Mouse (Mus musculus) ovary, postnatal 36 days (tissue): Measurements from ENCODE around the gene Plce1.

Experiments
- DNase-seq: peaks from one replicate; pipeline ENCODE4 v3.0.0; 2022; ENCODE audit warnings: low spot score, mixed read lengths

Gene Plce1

GRCm38 (mm10) chr19:38728842-38729241 lies 247.9 kb downstream of the Plce1 start:
- DNase-seq: no peak

GRCm38 (mm10) chr19:38729264-38729663 lies 248.4 kb downstream of the Plce1 start:
- DNase-seq: no peak

- no peak for DNase-seq
Measured at GRCm38 (mm10) chr19:38744546-38744945, 263.6 kb downstream of the Plce1 start.

- no peak for DNase-seq
Measured at GRCm38 (mm10) chr19:38745810-38746491, 265.0 kb downstream of the Plce1 start.

DNA sequence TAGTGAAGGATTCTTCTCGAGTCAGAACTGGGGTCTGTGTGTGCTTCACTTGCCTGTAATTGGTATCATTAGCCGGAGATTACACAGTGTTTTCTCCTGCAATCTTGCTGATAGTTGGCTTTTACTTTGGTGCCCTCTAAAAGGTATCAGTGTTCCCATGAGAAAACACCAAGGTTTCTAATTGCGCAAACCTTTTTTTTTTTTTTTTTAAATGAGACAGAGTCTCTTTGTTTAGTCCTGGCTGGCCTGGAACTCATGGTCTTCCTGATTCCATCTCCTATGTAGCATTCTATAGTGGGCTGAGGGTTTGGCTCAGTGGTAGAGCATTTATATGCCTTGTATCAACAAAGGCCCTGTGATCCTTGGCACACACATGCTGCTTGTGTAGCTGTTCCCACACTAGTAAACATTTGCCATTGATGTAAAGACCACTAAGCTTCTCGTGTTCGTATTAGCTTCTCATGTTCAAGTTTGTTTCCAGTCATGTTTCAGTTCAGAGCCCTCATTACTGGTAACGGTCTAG lies 265.6 kb downstream of the Plce1 start:
- no peak for DNase-seq

GRCm38 (mm10) chr19:38750192-38750591 lies 269.3 kb downstream of the Plce1 start:
- DNase-seq: no peak

GRCm38 (mm10) chr19:38757161-38757560 lies 276.3 kb downstream of the Plce1 start:
- DNase-seq: no peak

- DNase-seq: no peak
Measured at GRCm38 (mm10) chr19:38758056-38758455, 277.1 kb downstream of the Plce1 start.

- DNase-seq: no peak
Measured at GRCm38 (mm10) chr19:38758685-38759472, 278.0 kb downstream of the Plce1 start.

- DNase-seq: no peak
Measured at GRCm38 (mm10) chr19:38760441-38760840, 279.5 kb downstream of the Plce1 start.

GRCm38 (mm10) chr19:38766306-38766705 lies 285.4 kb downstream of the Plce1 start:
- no peak for DNase-seq

DNA sequence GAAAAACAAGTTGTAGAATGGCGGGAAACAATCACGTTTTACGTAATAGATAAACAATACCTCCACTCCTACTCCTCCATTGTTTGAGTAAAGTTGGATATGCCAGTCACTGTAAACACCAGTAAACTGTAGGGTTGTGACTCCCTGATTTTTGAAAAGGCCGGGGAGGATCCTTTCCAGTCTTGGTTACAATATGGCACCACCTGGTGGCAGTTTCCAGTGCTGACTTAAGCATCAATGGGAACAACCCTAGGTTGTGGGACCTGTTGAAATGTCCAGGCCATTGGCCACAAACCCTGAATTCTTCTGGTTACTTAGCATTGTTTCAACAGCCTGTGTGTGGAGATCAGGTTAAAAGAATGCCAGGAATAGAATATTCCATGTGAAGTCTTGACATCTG lies 294.6 kb downstream of the Plce1 start:
- DNase-seq: peak; percentile 12

DNA sequence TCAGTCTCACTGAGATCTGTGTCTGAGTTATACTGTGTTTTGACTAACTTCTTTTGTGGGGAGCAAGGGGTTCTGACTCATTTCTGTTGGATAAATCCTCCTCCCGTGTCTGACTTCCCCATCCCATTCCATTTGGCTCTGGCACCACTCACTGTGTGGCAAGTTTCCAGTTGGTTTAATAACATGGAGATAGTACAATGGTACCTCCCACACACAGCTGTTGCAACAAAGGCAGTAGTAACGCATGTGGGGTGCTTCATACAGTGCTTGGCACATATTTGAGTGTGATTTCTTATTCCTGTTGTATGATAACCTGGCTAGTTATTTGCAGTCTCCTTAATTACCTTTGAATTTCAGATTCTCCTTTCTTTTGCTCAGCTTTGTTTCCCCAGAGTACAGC lies 297.9 kb downstream of the Plce1 start:
- no peak for DNase-seq

DNA sequence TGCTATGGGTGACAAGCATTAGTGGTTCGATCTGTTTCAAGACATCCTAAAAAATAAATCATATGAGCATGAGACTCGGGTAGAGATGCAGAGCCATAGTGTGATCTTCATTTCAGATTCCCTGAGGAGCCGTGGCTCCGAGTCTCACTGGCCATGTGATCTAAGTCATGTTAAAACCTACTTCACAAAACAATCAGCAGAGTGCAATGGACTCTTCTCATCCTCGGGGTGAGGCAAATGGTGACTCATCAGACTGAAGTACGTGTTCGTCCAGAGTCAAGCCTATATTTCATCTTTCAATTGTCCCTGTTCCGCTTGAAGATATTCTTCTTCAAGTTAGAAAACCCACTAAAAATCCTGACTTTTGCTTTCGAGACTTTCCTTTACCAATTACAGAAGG lies 302.6 kb downstream of the Plce1 start:
- no peak for DNase-seq

GRCm38 (mm10) chr19:38787756-38788155 lies 306.8 kb downstream of the Plce1 start:
- no peak for DNase-seq

DNA sequence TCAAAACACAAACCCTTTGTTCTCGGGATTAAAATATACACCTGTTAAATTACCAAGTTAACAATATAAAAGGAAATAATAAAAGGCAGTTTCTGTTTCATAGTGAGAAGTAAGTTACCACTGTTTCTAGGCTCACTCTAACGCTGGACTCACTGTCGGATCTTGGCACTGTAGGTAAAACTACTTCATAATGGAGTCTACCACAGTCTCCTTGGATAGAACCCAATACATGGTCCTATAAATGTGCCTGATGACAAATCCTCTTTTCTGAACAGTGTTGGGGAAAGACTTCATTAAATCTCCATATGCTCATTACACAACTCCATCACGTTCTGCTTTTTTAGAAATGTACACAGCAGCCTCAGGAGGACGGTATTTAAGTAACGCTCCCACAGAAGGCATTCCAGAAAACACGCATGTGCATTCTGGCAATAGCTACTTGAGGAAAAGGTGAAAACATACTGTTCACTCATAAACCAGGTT lies 312.7 kb downstream of the Plce1 start:
- DNase-seq: no peak

- no peak for DNase-seq
Measured at GRCm38 (mm10) chr19:38796546-38796945, 315.6 kb downstream of the Plce1 start.

- DNase-seq: no peak
Measured at GRCm38 (mm10) chr19:38798291-38798690, 317.4 kb downstream of the Plce1 start.

GRCm38 (mm10) chr19:38798801-38799200 lies 317.9 kb downstream of the Plce1 start:
- DNase-seq: no peak

DNA sequence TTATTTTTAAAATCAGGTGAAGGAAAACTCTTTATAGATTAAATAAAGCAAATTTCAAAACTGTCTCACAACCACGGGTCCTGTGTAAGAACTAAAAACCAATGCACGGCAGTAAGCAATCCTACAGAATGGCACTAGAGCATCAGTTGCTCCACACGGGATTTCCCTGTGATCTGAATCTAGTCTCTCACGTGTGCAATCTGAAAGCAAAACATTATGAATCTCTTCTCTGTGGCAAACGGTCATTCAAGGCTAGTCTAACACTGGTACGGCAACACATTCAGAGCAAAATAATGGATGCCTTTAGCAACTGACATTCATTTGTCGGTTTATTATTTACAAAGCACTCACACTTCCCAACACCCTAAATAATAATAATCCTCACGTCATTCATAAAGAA lies 337.3 kb downstream of the Plce1 start:
- no peak for DNase-seq

- DNase-seq: peak; percentile 94
Measured at GRCm38 (mm10) chr19:38818766-38819426, 338.0 kb downstream of the Plce1 start, which contains the start of gene Noc3l. TSS of gene Noc3l (minus strand) at chr19:38819237.

DNA sequence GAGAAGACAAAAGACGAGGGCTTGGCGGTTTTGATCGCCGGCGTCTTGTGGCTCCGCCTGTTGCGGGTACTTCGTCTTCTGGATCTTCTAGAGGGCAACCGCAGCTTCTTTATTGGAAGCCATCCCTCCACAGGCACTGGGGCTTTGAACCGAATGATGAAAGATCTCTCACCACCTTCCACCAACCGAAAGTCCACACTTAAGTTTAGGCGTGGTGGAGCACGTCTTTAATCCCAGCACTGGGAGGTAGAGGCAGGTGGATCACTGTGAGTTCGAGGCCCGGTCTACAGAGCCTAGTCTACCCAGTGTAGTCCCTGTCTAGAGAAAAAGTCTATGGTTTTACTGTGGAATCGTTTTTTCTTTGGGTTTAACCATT lies 338.5 kb downstream of the Plce1 start:
- DNase-seq: no peak
